Mouse (Mus musculus) liver, postnatal 0 days (tissue): ENCODE data around the gene Evi5.
A peak's percentile ranks its signal among the peaks of the same experiment; 100 is the strongest.

Experiments used
- CTCF ChIP-seq: sonication (generic); IDR thresholded peaks from 2 replicates; pipeline ENCODE4 v1.5.1; 2016; ENCODE audit warnings: antibody characterized with exemption, low read depth
- EP300 ChIP-seq: IDR thresholded peaks from 2 replicates; pipeline ENCODE4 v1.6.1; 2016; ENCODE audit warnings: antibody characterized with exemption, low read depth, mild to moderate bottlenecking

GRCm38 (mm10) chr5:107874561-107875260 is at the start of gene Evi5:
- TF ChIP-seq EP300 (peak; percentile 64; the same call in 1 of the 2 replicates), CTCF (no peak)
